Mouse (Mus musculus): ENCODE measurements around the gene N4bp2. TPM values are rescaled to one million over a fixed set of nuclear protein-coding genes. Genes with fewer than 3 reads are reported as not detected.

Gene N4bp2
- total RNA-seq, 1 experiment = 23.6 TPM

- Histone ChIP-seq H3K4me1 (ENCODE audit: control insufficient read depth in 2 of 2, insufficient read depth in 2 of 2, low read length in 2 of 2, poor library complexity in 1 of 2) (no peaks in the 10 kb centered on the region), H3K4me3 (ENCODE audit: insufficient read depth in 1 of 2, low read depth in 1 of 2, low read length in 2 of 2, poor library complexity in 1 of 2, severe bottlenecking in 1 of 2) (no peak overlapping the region), H3K36me3 (ENCODE audit: control insufficient read depth, insufficient read depth, low read length, poor library complexity, severe bottlenecking) (peaks cover 7% of the 10 kb centered on the region), H3K9me3 (ENCODE audit: control insufficient read depth, insufficient read depth, low read depth, low read length) (no peaks in the 10 kb centered on the region), H3K9ac (ENCODE audit: insufficient read depth, low read depth, low read length, poor library complexity, severe bottlenecking) (no peak overlapping the region; the same call in 1 of the 2 replicates), H3K27ac (ENCODE audit: insufficient read depth, low read depth, low read length, poor library complexity, severe bottlenecking) (no peak overlapping the region)
- no peak for TF ChIP-seq MAFK (IDR thresholded peaks at IDR 0.05; ENCODE audit: insufficient read depth, low read depth, low read length)
- TF ChIP-seq ZNF384 (IDR thresholded peaks at IDR 0.05; ENCODE audit: low read depth, low read length) = no peak
- no peak for TF ChIP-seq HCFC1 (IDR thresholded peaks at IDR 0.05; ENCODE audit: borderline replicate concordance, insufficient read depth, low read length)
- in situ Hi-C loops (cut with MboI; ENCODE audit: low sequenced_read_pairs in 2 of 2, unreplicated experiment in 2 of 2) = no loop called here
- DNase-seq (ENCODE audit: low read depth, low spot score) = no peak
These were observed 18.7 kb downstream of the N4bp2 start for GRCm38 (mm10) chr5:65781769-65782715.

GRCm38 (mm10) chr5:65790604-65791225, 27.4 kb downstream of the N4bp2 start:
- no peaks in the 10 kb centered on the region for H3K4me1 ChIP-seq (ENCODE audit: control insufficient read depth in 2 of 2, insufficient read depth in 2 of 2, low read length in 2 of 2, poor library complexity in 1 of 2)
- in situ Hi-C loops (cut with MboI; ENCODE audit: low sequenced_read_pairs in 2 of 2, unreplicated experiment in 2 of 2) = no loop called here
- DNase-seq (ENCODE audit: low read depth, low spot score) = no peak
- TF ChIP-seq MAFK (IDR thresholded peaks at IDR 0.05; ENCODE audit: insufficient read depth, low read depth, low read length) (no peak), ZNF384 (IDR thresholded peaks at IDR 0.05; ENCODE audit: low read depth, low read length) (no peak), HCFC1 (IDR thresholded peaks at IDR 0.05; ENCODE audit: borderline replicate concordance, insufficient read depth, low read length) (no peak), CHD2 (IDR thresholded peaks at IDR 0.05; ENCODE audit: low read depth, low read length) (no peak), ZC3H11A (IDR thresholded peaks at IDR 0.05; ENCODE audit: borderline replicate concordance, low read depth, low read length) (no peak)
- no peaks in the 10 kb centered on the region; the same call in none of the 2 replicates for H3K36me3 ChIP-seq (ENCODE audit: control insufficient read depth, insufficient read depth, low read length, poor library complexity, severe bottlenecking)
- no peak overlapping the region for H3K27ac ChIP-seq (ENCODE audit: insufficient read depth, low read depth, low read length, poor library complexity, severe bottlenecking)
- no peak overlapping the region for H3K9ac ChIP-seq (ENCODE audit: insufficient read depth, low read depth, low read length, poor library complexity, severe bottlenecking)
- no peaks in the 10 kb centered on the region for H3K9me3 ChIP-seq (ENCODE audit: control insufficient read depth, insufficient read depth, low read depth, low read length)
- H3K4me3 ChIP-seq (ENCODE audit: insufficient read depth in 1 of 2, low read depth in 1 of 2, low read length in 2 of 2, poor library complexity in 1 of 2, severe bottlenecking in 1 of 2) = no peak overlapping the region

- TF ChIP-seq HCFC1 (IDR thresholded peaks at IDR 0.05; ENCODE audit: borderline replicate concordance, insufficient read depth, low read length) (no peak), MAFK (IDR thresholded peaks at IDR 0.05; ENCODE audit: insufficient read depth, low read depth, low read length) (no peak), CHD2 (IDR thresholded peaks at IDR 0.05; ENCODE audit: low read depth, low read length) (no peak), ZNF384 (IDR thresholded peaks at IDR 0.05; ENCODE audit: low read depth, low read length) (no peak), ZC3H11A (IDR thresholded peaks at IDR 0.05; ENCODE audit: borderline replicate concordance, low read depth, low read length) (no peak)
- in situ Hi-C loops (cut with MboI; ENCODE audit: low sequenced_read_pairs in 2 of 2, unreplicated experiment in 2 of 2) = no loop called here
- no peak for DNase-seq (ENCODE audit: low read depth, low spot score)
- no peak overlapping the region for H3K27ac ChIP-seq (ENCODE audit: insufficient read depth, low read depth, low read length, poor library complexity, severe bottlenecking)
- H3K4me1 ChIP-seq (ENCODE audit: control insufficient read depth in 2 of 2, insufficient read depth in 2 of 2, low read length in 2 of 2, poor library complexity in 1 of 2) = 0 out of 4 replicates have a peak, but pooled peaks cover 0 to 3% of the 10 kb centered on the region in 2 experiments
- no peaks in the 10 kb centered on the region for H3K9me3 ChIP-seq (ENCODE audit: control insufficient read depth, insufficient read depth, low read depth, low read length)
- H3K9ac ChIP-seq (ENCODE audit: insufficient read depth, low read depth, low read length, poor library complexity, severe bottlenecking) = no peak overlapping the region
- no peak overlapping the region for H3K4me3 ChIP-seq (ENCODE audit: insufficient read depth in 1 of 2, low read depth in 1 of 2, low read length in 2 of 2, poor library complexity in 1 of 2, severe bottlenecking in 1 of 2)
- no peaks in the 10 kb centered on the region; the same call in 1 of the 2 replicates for H3K36me3 ChIP-seq (ENCODE audit: control insufficient read depth, insufficient read depth, low read length, poor library complexity, severe bottlenecking)
These were observed 30.9 kb downstream of the N4bp2 start for GRCm38 (mm10) chr5:65794202-65794601.

- 0 out of 4 replicates have a peak, but pooled peaks cover 0 to 3% of the 10 kb centered on the region in 2 experiments for H3K4me1 ChIP-seq (ENCODE audit: control insufficient read depth in 2 of 2, insufficient read depth in 2 of 2, low read length in 2 of 2, poor library complexity in 1 of 2)
- no peak for TF ChIP-seq CHD2 (IDR thresholded peaks at IDR 0.05; ENCODE audit: low read depth, low read length)
- TF ChIP-seq ZNF384 (IDR thresholded peaks at IDR 0.05; ENCODE audit: low read depth, low read length) = no peak
- TF ChIP-seq ZC3H11A (IDR thresholded peaks at IDR 0.05; ENCODE audit: borderline replicate concordance, low read depth, low read length) = no peak
- TF ChIP-seq HCFC1 (IDR thresholded peaks at IDR 0.05; ENCODE audit: borderline replicate concordance, insufficient read depth, low read length) = no peak
- no peak for TF ChIP-seq MAFK (IDR thresholded peaks at IDR 0.05; ENCODE audit: insufficient read depth, low read depth, low read length)
- H3K9me3 ChIP-seq (ENCODE audit: control insufficient read depth, insufficient read depth, low read depth, low read length) = no peaks in the 10 kb centered on the region
- no peak for DNase-seq (ENCODE audit: low read depth, low spot score)
- no peaks in the 10 kb centered on the region; the same call in 1 of the 2 replicates for H3K36me3 ChIP-seq (ENCODE audit: control insufficient read depth, insufficient read depth, low read length, poor library complexity, severe bottlenecking)
- in situ Hi-C loops (cut with MboI; ENCODE audit: low sequenced_read_pairs in 2 of 2, unreplicated experiment in 2 of 2) = no loop called here
- H3K9ac ChIP-seq (ENCODE audit: insufficient read depth, low read depth, low read length, poor library complexity, severe bottlenecking) = no peak overlapping the region
- H3K27ac ChIP-seq (ENCODE audit: insufficient read depth, low read depth, low read length, poor library complexity, severe bottlenecking) = no peak overlapping the region
- H3K4me3 ChIP-seq (ENCODE audit: insufficient read depth in 1 of 2, low read depth in 1 of 2, low read length in 2 of 2, poor library complexity in 1 of 2, severe bottlenecking in 1 of 2) = no peak overlapping the region
These were observed 31.4 kb downstream of the N4bp2 start for GRCm38 (mm10) chr5:65794702-65795101.
